Mouse (Mus musculus): ENCODE measurements around the gene Gli2.
A peak's percentile ranks its signal among the peaks of the same experiment; 100 is the strongest.

Gli2 gene

GRCm38 (mm10) chr1:119051192-119051937 is 2.1 kb downstream of the Gli2 start:
- no peak for DNase-seq (ENCODE audit: low spot score in 2 of 2)

GRCm38 (mm10) chr1:119049812-119050615 is 3.4 kb downstream of the Gli2 start:
- no peak for DNase-seq (ENCODE audit: low spot score in 2 of 2)

GRCm38 (mm10) chr1:119048988-119049387 is 4.4 kb downstream of the Gli2 start:
- no peak for DNase-seq (ENCODE audit: low spot score in 2 of 2)

- no peak for DNase-seq (ENCODE audit: low spot score in 2 of 2)
These were observed 4.9 kb downstream of the Gli2 start for GRCm38 (mm10) chr1:119048547-119048946.

- DNase-seq (ENCODE audit: low spot score in 2 of 2), result no peak
These were observed 5.7 kb downstream of the Gli2 start for GRCm38 (mm10) chr1:119047462-119048371.

GRCm38 (mm10) chr1:119038436-119038835 is 15.0 kb downstream of the Gli2 start:
- DNase-seq (ENCODE audit: low spot score in 2 of 2), result no peak

GRCm38 (mm10) chr1:119035931-119036330 is 17.5 kb downstream of the Gli2 start:
- DNase-seq (ENCODE audit: low spot score in 2 of 2), result no peak

- DNase-seq (ENCODE audit: low spot score in 2 of 2), result no peak
These were observed 18.1 kb downstream of the Gli2 start for GRCm38 (mm10) chr1:119035301-119035700.

- DNase-seq (ENCODE audit: low spot score in 2 of 2), result no peak
These were observed 19.2 kb downstream of the Gli2 start for GRCm38 (mm10) chr1:119034163-119034705.

GRCm38 (mm10) chr1:119033450-119034162 is 19.8 kb downstream of the Gli2 start:
- peak in 1 of 2 experiments; percentile 29 for DNase-seq (ENCODE audit: low spot score in 2 of 2)

- DNase-seq (ENCODE audit: low spot score in 2 of 2), result no peak
These were observed 22.2 kb downstream of the Gli2 start for GRCm38 (mm10) chr1:119031185-119031584.

GRCm38 (mm10) chr1:119025647-119026358 is 27.6 kb downstream of the Gli2 start:
- no peak for DNase-seq (ENCODE audit: low spot score in 2 of 2)

- no peak for DNase-seq (ENCODE audit: low spot score in 2 of 2)
These were observed 31.1 kb downstream of the Gli2 start for GRCm38 (mm10) chr1:119022311-119022710.

GRCm38 (mm10) chr1:119020092-119020491 is 33.3 kb downstream of the Gli2 start:
- DNase-seq (ENCODE audit: low spot score in 2 of 2), result no peak

GRCm38 (mm10) chr1:119019056-119019455 is 34.4 kb downstream of the Gli2 start:
- DNase-seq (ENCODE audit: low spot score in 2 of 2), result no peak

GRCm38 (mm10) chr1:119016866-119017265 is 36.6 kb downstream of the Gli2 start:
- no peak for DNase-seq (ENCODE audit: low spot score in 2 of 2)

GRCm38 (mm10) chr1:119015108-119015507 is 38.3 kb downstream of the Gli2 start:
- DNase-seq (ENCODE audit: low spot score in 2 of 2), result no peak

- DNase-seq (ENCODE audit: low spot score in 2 of 2), result no peak
These were observed 44.5 kb downstream of the Gli2 start for GRCm38 (mm10) chr1:119008949-119009348.

- DNase-seq (ENCODE audit: low spot score in 2 of 2), result no peak
These were observed 49.5 kb downstream of the Gli2 start for GRCm38 (mm10) chr1:119003852-119004398.

- no peak for DNase-seq (ENCODE audit: low spot score in 2 of 2)
These were observed 51.9 kb downstream of the Gli2 start for GRCm38 (mm10) chr1:119001454-119002034.

All from spleen, postnatal 4 days (tissue).